Mouse (Mus musculus): ENCODE measurements around the gene Adgrv1.

Adgrv1 gene

GRCm38 (mm10) chr13:81171115-81171514, 461.8 kb downstream of the Adgrv1 start:
- no peak for DNase-seq (ENCODE audit: low read depth in 1 of 2, low spot score in 2 of 2)

- DNase-seq (ENCODE audit: low read depth in 1 of 2, low spot score in 2 of 2): no peak
Measured at GRCm38 (mm10) chr13:81167450-81167849, 465.5 kb downstream of the Adgrv1 start.

GRCm38 (mm10) chr13:81159808-81160207, 473.1 kb downstream of the Adgrv1 start:
- no peak for DNase-seq (ENCODE audit: low read depth in 1 of 2, low spot score in 2 of 2)

GRCm38 (mm10) chr13:81155322-81155721, 477.6 kb downstream of the Adgrv1 start:
- DNase-seq (ENCODE audit: low read depth in 1 of 2, low spot score in 2 of 2): no peak

- DNase-seq (ENCODE audit: low read depth in 1 of 2, low spot score in 2 of 2): no peak
Measured at GRCm38 (mm10) chr13:81144434-81144833, 488.5 kb downstream of the Adgrv1 start.

GRCm38 (mm10) chr13:81142268-81142884, 490.6 kb downstream of the Adgrv1 start:
- no peak for DNase-seq (ENCODE audit: low read depth in 1 of 2, low spot score in 2 of 2)

GRCm38 (mm10) chr13:81136652-81137422, 496.1 kb downstream of the Adgrv1 start:
- DNase-seq (ENCODE audit: low read depth in 1 of 2, low spot score in 2 of 2): peak; percentile 23 to 40

GRCm38 (mm10) chr13:81135953-81136352, 497.0 kb downstream of the Adgrv1 start:
- DNase-seq (ENCODE audit: low read depth in 1 of 2, low spot score in 2 of 2): no peak

GRCm38 (mm10) chr13:81134412-81134811, 498.5 kb downstream of the Adgrv1 start:
- DNase-seq (ENCODE audit: low read depth in 1 of 2, low spot score in 2 of 2): no peak

GRCm38 (mm10) chr13:81133336-81133735, 499.6 kb downstream of the Adgrv1 start:
- no peak for DNase-seq (ENCODE audit: low read depth in 1 of 2, low spot score in 2 of 2)

GRCm38 (mm10) chr13:81132691-81133090, 500.3 kb downstream of the Adgrv1 start:
- DNase-seq (ENCODE audit: low read depth in 1 of 2, low spot score in 2 of 2): peak in 1 of 2 experiments; percentile 12

GRCm38 (mm10) chr13:81131860-81132259, 501.1 kb downstream of the Adgrv1 start:
- DNase-seq (ENCODE audit: low read depth in 1 of 2, low spot score in 2 of 2): no peak

- no peak for DNase-seq (ENCODE audit: low read depth in 1 of 2, low spot score in 2 of 2)
Measured at GRCm38 (mm10) chr13:81130742-81131524, 502.0 kb downstream of the Adgrv1 start.

- no peak for DNase-seq (ENCODE audit: low read depth in 1 of 2, low spot score in 2 of 2)
Measured at GRCm38 (mm10) chr13:81125846-81126245, 507.1 kb downstream of the Adgrv1 start.

- no peak for DNase-seq (ENCODE audit: low read depth in 1 of 2, low spot score in 2 of 2)
Measured at GRCm38 (mm10) chr13:81122238-81122637, 510.7 kb downstream of the Adgrv1 start.

GRCm38 (mm10) chr13:81110479-81110878, 522.5 kb downstream of the Adgrv1 start:
- DNase-seq (ENCODE audit: low read depth in 1 of 2, low spot score in 2 of 2): no peak

- no peak for DNase-seq (ENCODE audit: low read depth in 1 of 2, low spot score in 2 of 2)
Measured at GRCm38 (mm10) chr13:81109676-81110075, 523.3 kb downstream of the Adgrv1 start.

GRCm38 (mm10) chr13:81108526-81109302, 524.2 kb downstream of the Adgrv1 start:
- DNase-seq (ENCODE audit: low read depth in 1 of 2, low spot score in 2 of 2): no peak

- no peak for DNase-seq (ENCODE audit: low read depth in 1 of 2, low spot score in 2 of 2)
Measured at GRCm38 (mm10) chr13:81107436-81107835, 525.5 kb downstream of the Adgrv1 start.

GRCm38 (mm10) chr13:81103794-81104193, 529.2 kb downstream of the Adgrv1 start:
- no peak for DNase-seq (ENCODE audit: low read depth in 1 of 2, low spot score in 2 of 2)

GRCm38 (mm10) chr13:81096424-81096823, 536.5 kb downstream of the Adgrv1 start:
- DNase-seq (ENCODE audit: low read depth in 1 of 2, low spot score in 2 of 2): no peak
